Mouse (Mus musculus) urinary bladder, adult 18-20 months (tissue): ENCODE data around the gene Tex13b.
"Not testable (repeated sequence)": the region's sequence is repeated elsewhere in the genome, so short reads cannot be mapped to it uniquely, and the experiment has no call there.

ENCODE experiments used
- DNase-seq, 2 experiments: peaks; one replicate each; pipeline ENCODE4 v3.0.0; 2022; ENCODE audit warnings: low spot score in 2 of 2, mixed read lengths in 2 of 2

Tex13b gene

GRCm38 (mm10) chrX:140813312-140814006, at the start of gene Tex13b:
Tex13b (minus strand) TSS chrX:140813433.
- no peak for DNase-seq

- no peak for DNase-seq
Observed at GRCm38 (mm10) chrX:140862760-140863159, 49.5 kb upstream of the Tex13b start.

GRCm38 (mm10) chrX:140857445-140857844, 44.2 kb upstream of the Tex13b start:
- no peak for DNase-seq

- DNase-seq: not testable (repeated sequence)
Observed at GRCm38 (mm10) chrX:140857040-140857439, 43.8 kb upstream of the Tex13b start.

DNA sequence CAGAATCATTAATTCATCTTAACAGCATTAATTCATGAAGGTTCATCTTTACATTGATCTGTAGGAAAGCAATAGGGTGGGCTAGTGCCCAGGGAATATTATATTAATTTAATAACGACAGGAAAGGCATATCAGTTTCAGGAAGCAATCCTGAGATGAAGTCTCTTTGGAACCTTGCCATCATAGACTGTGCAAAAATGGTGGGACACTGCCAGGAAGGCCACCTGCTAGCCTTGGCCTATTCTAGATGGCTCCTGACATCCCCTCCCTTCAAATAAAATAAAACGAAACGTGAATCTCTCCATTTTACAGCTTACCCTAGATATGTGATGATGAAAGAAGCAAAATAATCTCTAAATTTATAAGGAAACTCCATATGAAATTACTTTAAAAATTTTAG, 41.3 kb upstream of the Tex13b start:
- DNase-seq: no peak

DNA sequence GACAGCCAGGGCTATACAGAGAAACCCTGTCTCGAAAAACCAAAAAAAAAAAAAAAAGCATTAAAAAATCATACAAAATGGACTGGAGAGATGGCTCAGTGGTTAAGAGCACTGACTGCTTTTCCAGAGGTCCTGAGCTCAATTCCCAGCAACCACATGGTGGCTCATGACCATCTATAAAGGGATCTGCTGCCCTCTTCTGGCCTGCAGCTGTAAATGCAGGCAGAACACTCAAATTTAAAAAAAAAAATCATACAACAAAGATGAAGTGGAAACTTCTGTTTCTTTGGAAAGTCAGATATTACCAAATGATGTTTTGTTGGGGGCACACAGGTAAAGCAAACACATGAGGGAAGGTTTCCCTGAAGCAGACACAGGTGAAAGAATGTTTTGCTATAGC, 32.2 kb upstream of the Tex13b start:
- not testable (repeated sequence) for DNase-seq

DNA sequence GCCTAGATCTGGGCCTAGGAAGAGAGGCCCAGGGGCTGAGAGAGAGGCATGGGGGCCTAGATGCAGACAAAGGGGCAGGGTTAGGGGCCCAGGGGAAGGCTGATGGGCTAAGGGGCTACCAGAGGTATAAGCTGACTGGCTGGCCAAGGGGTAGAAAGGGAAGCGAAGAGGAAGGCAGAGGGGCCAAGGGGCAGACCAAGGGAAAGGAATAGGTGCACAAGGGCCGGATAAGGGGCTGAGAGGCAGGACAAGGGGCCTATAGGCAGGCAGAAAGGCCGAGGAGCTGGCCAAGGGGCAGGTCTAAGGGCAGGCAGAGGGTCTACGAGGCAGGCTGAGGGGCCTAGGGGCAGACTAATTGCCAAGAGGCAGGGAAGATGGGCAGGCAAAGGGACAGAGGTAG, 26.7 kb upstream of the Tex13b start:
- no peak for DNase-seq

DNA sequence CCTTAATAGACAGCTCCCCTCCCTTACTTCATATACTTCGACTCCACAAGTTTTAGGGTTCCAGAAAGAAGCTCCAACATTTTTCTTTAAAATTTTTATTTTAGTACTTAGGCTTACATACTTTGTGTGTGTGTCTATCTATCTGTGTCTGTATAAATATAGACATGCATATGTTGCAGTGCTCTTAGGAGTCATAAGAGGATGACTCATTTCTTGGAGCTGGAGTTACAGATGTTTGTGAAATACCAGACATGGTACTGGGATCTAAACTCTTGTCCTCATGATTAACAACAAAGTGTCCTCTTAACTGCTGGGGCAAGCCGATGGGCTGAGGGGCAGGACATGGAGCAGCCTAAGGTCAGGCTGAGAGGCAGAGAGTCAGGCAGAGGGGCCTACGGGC, 24.8 kb upstream of the Tex13b start:
- DNase-seq: no peak

DNA sequence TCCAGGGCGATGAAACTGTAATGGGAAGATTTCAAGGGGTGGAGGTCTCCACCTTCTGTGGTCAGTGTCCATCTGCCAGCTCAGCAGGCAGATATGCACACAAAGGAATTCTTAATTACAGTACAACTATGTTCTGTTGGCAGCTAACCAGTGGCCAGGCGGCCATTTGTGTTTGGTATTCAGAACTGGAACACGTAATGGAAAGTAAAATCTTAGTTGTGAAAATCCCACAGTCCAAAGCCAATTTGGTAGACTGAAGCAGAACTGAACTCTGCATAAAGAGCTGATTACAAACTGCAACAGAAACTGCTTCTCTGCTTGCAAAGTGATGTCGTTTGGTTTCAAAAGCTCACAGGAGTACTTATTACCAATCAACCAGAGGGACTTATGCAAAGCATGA, 18.5 kb upstream of the Tex13b start:
- DNase-seq: no peak

GRCm38 (mm10) chrX:140822295-140822694, 9.1 kb upstream of the Tex13b start:
- no peak for DNase-seq

GRCm38 (mm10) chrX:140805340-140805739, 7.9 kb downstream of the Tex13b start:
- DNase-seq: no peak

- no peak for DNase-seq
Observed at GRCm38 (mm10) chrX:140769794-140770193, 43.4 kb downstream of the Tex13b start.
